Comparison of ENCODE assay signal across 8 mouse cellular contexts in the genomic region with DNA sequence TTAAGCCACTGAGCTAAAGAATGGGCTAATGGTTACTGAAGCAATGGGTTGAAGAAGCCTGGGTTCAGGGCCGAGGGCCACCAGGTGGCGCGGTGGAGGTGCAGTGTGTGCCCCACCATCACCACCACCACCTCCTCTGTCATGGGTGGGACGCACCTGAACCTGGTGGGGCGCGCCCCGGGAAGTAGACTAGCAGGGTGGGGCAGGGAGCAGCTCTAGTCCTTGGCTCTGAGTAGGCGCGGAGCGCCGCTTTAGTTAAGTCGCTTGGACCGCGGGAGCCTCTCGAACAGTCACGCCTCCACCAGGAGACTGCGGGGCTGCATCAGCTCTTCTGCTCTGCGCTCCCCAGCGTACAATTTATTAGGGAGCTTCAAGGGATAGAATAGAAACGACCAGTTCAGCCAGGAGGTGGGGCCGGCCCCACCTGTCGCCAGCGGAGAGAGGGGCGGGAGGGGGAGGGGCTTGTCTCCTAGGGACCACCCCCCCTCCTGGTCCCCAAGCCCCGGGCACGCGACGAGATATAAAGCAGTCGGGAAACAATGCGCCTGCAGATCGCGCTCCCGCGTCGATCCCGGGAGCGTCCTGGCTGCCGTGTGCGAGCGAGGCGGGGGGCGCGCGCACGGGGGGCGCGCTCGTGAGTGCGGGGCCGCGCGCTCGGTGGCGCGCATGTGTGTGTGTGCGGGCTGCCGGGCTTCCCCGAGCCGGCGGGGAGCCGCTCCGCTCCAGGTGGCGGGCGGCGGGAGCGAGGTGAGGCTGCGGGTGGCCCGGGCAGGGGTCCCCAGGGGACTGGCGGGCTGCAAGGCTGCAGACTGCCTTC. TPM values are rescaled to one million over a fixed set of nuclear protein-coding genes. Genes with fewer than 3 reads are reported as not detected.
DNase-seq lines count a peak whose midpoint lies in the region; ATAC-seq and TF ChIP-seq lines count a peak whose summit lies in the region.

A gene (plus strand): TSS at position 249 of the 817 bp plus-strand sequence.

- peaks cover 5% of the 10 kb centered on the region for H3K36me3 ChIP-seq in forebrain, embryonic 15.5 days
- no peaks in the 10 kb centered on the region for H3K36me3 ChIP-seq in liver, embryonic 15.5 days (replicated peaks)
- no peaks in the 10 kb centered on the region for H3K36me3 ChIP-seq in neural tube, embryonic 11.5 days (ENCODE audit: control insufficient read depth, insufficient read depth, low read length)
- H3K36me3 ChIP-seq in stomach, postnatal 0 days (ENCODE audit: control insufficient read depth, insufficient read depth, low read length): no peaks in the 10 kb centered on the region

- peaks cover 37% of the 10 kb centered on the region for H3K4me1 ChIP-seq in forebrain, embryonic 15.5 days
- H3K4me1 ChIP-seq in liver, embryonic 15.5 days (replicated peaks): peaks cover 20% of the 10 kb centered on the region
- H3K4me1 ChIP-seq in neural tube, embryonic 11.5 days (ENCODE audit: control insufficient read depth, insufficient read depth, low read length): peaks cover 10% of the 10 kb centered on the region
- no peaks in the 10 kb centered on the region for H3K4me1 ChIP-seq in stomach, postnatal 0 days (replicated peaks; ENCODE audit: control insufficient read depth, insufficient read depth)

- TF ChIP-seq EP300 in stomach, postnatal 0 days (optimal IDR thresholded peaks at IDR 0.05): no peak

- intact Hi-C loops in heart, postnatal 14 days (cut with DNase I): loop anchor here (1.0 kb wide), 1 partner anchor 88 kb away; no protein-coding TSS in a partner anchor

- H3K27me3 ChIP-seq in forebrain, embryonic 15.5 days: no peaks in the 10 kb centered on the region
- H3K27me3 ChIP-seq in liver, embryonic 15.5 days: peaks cover 66% of the 10 kb centered on the region
- H3K27me3 ChIP-seq in neural tube, embryonic 11.5 days (ENCODE audit: control insufficient read depth, insufficient read depth, low read length): no peaks in the 10 kb centered on the region
- no peaks in the 10 kb centered on the region for H3K27me3 ChIP-seq in stomach, postnatal 0 days (ENCODE audit: control insufficient read depth, insufficient read depth, low read length)

- no peaks in the 10 kb centered on the region for H3K9me3 ChIP-seq in forebrain, embryonic 15.5 days
- H3K9me3 ChIP-seq in liver, embryonic 15.5 days (replicated peaks): no peaks in the 10 kb centered on the region
- H3K9me3 ChIP-seq in neural tube, embryonic 11.5 days (ENCODE audit: control insufficient read depth, low read length): no peaks in the 10 kb centered on the region
- no peaks in the 10 kb centered on the region for H3K9me3 ChIP-seq in stomach, postnatal 0 days (ENCODE audit: control insufficient read depth, low read length)

- peak within 1 kb of the TSS; percentile 95 for H3K4me3 ChIP-seq in forebrain, embryonic 15.5 days
- peak within 1 kb of the TSS; percentile 59 for H3K4me3 ChIP-seq in liver, embryonic 15.5 days (replicated peaks)
- H3K4me3 ChIP-seq in neural tube, embryonic 11.5 days (ENCODE audit: low read depth, low read length): peak within 1 kb of the TSS; percentile 90
- peak within 1 kb of the TSS; percentile 80 for H3K4me3 ChIP-seq in stomach, postnatal 0 days (ENCODE audit: low read depth, low read length)

- H3K9ac ChIP-seq in forebrain, embryonic 15.5 days (replicated peaks): peak within 1 kb of the TSS; percentile 96
- H3K9ac ChIP-seq in liver, embryonic 15.5 days: peak within 1 kb of the TSS; percentile 32; the same call in 1 of the 2 replicates
- peak within 1 kb of the TSS; percentile 96 for H3K9ac ChIP-seq in neural tube, embryonic 11.5 days (ENCODE audit: low read length)
- H3K9ac ChIP-seq in stomach, postnatal 0 days (ENCODE audit: low read length): peak within 1 kb of the TSS; percentile 78

- peak; percentile 91 for DNase-seq in ES-CJ7 (ENCODE audit: low read depth, low spot score)
- DNase-seq in cerebellum, adult 11-12 months: peak; percentile 78
- DNase-seq in heart, postnatal 14 days: peak; percentile 83 to 85
- peak; percentile 75 for DNase-seq in large intestine, adult 2 months (ENCODE audit: low read depth, low spot score)
- peak; percentile 93 for DNase-seq in neural tube, embryonic 11.5 days (ENCODE audit: low spot score)
- DNase-seq in stomach, postnatal 0 days (ENCODE audit: low spot score): peak; percentile 92

- WGBS in forebrain, embryonic 15.5 days: 0% methylated on average over 62 of the region's 69 CpGs
- WGBS in large intestine, adult 2 months: 1% methylated on average over 69 of the region's 69 CpGs
- under 1% methylated on average over 69 of the region's 69 CpGs for WGBS in liver, embryonic 15.5 days (ENCODE audit: insufficient replicate concordance)
- WGBS in neural tube, embryonic 11.5 days: under 1% methylated on average over 56 of the region's 69 CpGs
- WGBS in stomach, postnatal 0 days: under 1% methylated on average over 50 of the region's 69 CpGs

- peak; percentile 93 for TF ChIP-seq CTCF in stomach, postnatal 0 days (IDR thresholded peaks at IDR 0.05; ENCODE audit: low read depth)

- peak; percentile 85 for ATAC-seq in forebrain, embryonic 15.5 days (replicated peaks)
- ATAC-seq in liver, embryonic 15.5 days (ENCODE audit: insufficient read depth): peak; percentile 60
- peak; percentile 65 for ATAC-seq in neural tube, embryonic 11.5 days (ENCODE audit: insufficient read depth, low FRiP score, low TSS enrichment)
- ATAC-seq in stomach, postnatal 0 days (ENCODE audit: low FRiP score, low TSS enrichment): peak; percentile 92

- peak within 1 kb of the TSS; percentile 79 for H3K4me2 ChIP-seq in forebrain, embryonic 15.5 days (replicated peaks)
- H3K4me2 ChIP-seq in liver, embryonic 15.5 days: peak within 1 kb of the TSS; percentile 75
- peak within 1 kb of the TSS; percentile 73 for H3K4me2 ChIP-seq in neural tube, embryonic 11.5 days (ENCODE audit: low read depth)
- H3K4me2 ChIP-seq in stomach, postnatal 0 days (replicated peaks; ENCODE audit: low read depth): peak within 1 kb of the TSS; percentile 98

- peak within 1 kb of the TSS; percentile 96 for H3K27ac ChIP-seq in forebrain, embryonic 15.5 days (replicated peaks)
- no peak within 1 kb of the TSS for H3K27ac ChIP-seq in liver, embryonic 15.5 days (replicated peaks)
- H3K27ac ChIP-seq in neural tube, embryonic 11.5 days (ENCODE audit: low read depth, low read length): peak within 1 kb of the TSS; percentile 94
- peak within 1 kb of the TSS; percentile 85 for H3K27ac ChIP-seq in stomach, postnatal 0 days (replicated peaks)

RNA-seq across cellular contexts. Expression of the gene that starts here (rescaled TPM):
- polyA plus RNA-seq in forebrain, embryonic 15.5 days (2015; fragmentation: Nextera tagmentation; extraction: Ambion mirVana): 88.8 and 91.3 TPM in 2 replicates
- under 1 TPM; 0.32 to 0.62 TPM for total RNA-seq in heart, postnatal 14 days (2021)
- 9.8 and 11.2 TPM in 2 replicates for polyA plus RNA-seq in large intestine, adult 2 months (2012; rRNA removed)
- 0.89 and 1.2 TPM in 2 replicates for polyA plus RNA-seq in liver, embryonic 15.5 days (2015; fragmentation: Nextera tagmentation; extraction: Ambion mirVana)
- 95.5 and 101 TPM in 2 replicates for polyA plus RNA-seq in neural tube, embryonic 11.5 days (2014; fragmentation: Nextera tagmentation; extraction: Ambion mirVana)
- 14.2 and 17.4 TPM in 2 replicates for polyA plus RNA-seq in stomach, postnatal 0 days (2015; fragmentation: Nextera tagmentation; extraction: Ambion mirVana)

Comparison
In these comparisons a context has a peak if more than half of its experiments do, and no peak if none do; other contexts are left out.
1. Peak in DNase-seq in heart, postnatal 14 days; RNA of the gene not detected or under 1 TPM.
2. H3K9ac ChIP-seq: peak in every context shown above with its lines; median percentile 96 in forebrain, embryonic 15.5 days; 96 in neural tube, embryonic 11.5 days; 78 in stomach, postnatal 0 days; 32 in liver, embryonic 15.5 days.